Comparison of ENCODE assay signal across 21 mouse cellular contexts in genomic region chr5:4816981-4817380, GRCm38 (mm10). TPM values are rescaled to one million over a fixed set of nuclear protein-coding genes. Genes with fewer than 3 reads are reported as not detected.
A peak's percentile ranks its signal among the peaks of the same experiment; 100 is the strongest.
DNase-seq lines count a peak whose midpoint lies in the region; ATAC-seq and TF ChIP-seq lines count a peak whose summit lies in the region.
"Had no signal": no experiment of that assay in that cellular context is flagged by ENCODE, and none has a peak within 500 bp of the region (broad histone marks: within the 10 kb centered on the region; RNA-seq: fewer than 3 reads in every experiment).

No protein-coding gene starts in this region.

- peak; percentile 13; the same call in 1 of the 2 replicates for TF ChIP-seq CTCF in forebrain, postnatal 0 days (IDR thresholded peaks at IDR 0.05; ENCODE audit: low read depth)

- no peaks in the 10 kb centered on the region for H3K27me3 ChIP-seq in forebrain, postnatal 0 days (ENCODE audit: insufficient read depth, low read length)
- no peaks in the 10 kb centered on the region for H3K27me3 ChIP-seq in forebrain, embryonic 16.5 days (replicated peaks; ENCODE audit: control insufficient read depth, insufficient read depth, low read length)
- H3K27me3 ChIP-seq: embryonic facial prominence, embryonic 15.5 days; heart, embryonic 13.5 days; intestine, embryonic 15.5 days had no signal

- peaks cover 8% of the 10 kb centered on the region for H3K4me1 ChIP-seq in forebrain, postnatal 0 days (ENCODE audit: insufficient read depth)
- peaks cover 21% of the 10 kb centered on the region for H3K4me1 ChIP-seq in forebrain, embryonic 16.5 days (replicated peaks; ENCODE audit: control insufficient read depth, insufficient read depth, low read length)
- H3K4me1 ChIP-seq: intestine, embryonic 15.5 days had no signal

- no peaks in the 10 kb centered on the region for H3K36me3 ChIP-seq in forebrain, postnatal 0 days (ENCODE audit: insufficient read depth)
- no peaks in the 10 kb centered on the region for H3K36me3 ChIP-seq in forebrain, embryonic 16.5 days (ENCODE audit: control insufficient read depth, insufficient read depth)
- H3K36me3 ChIP-seq: embryonic facial prominence, embryonic 15.5 days; heart, embryonic 13.5 days; hindbrain, embryonic 12.5 days; intestine, embryonic 15.5 days had no signal

- WGBS in forebrain, postnatal 0 days: 46% methylated on average over 5 of the region's 5 CpGs
- 46% methylated on average over 5 of the region's 5 CpGs for WGBS in forebrain, embryonic 16.5 days

- H3K9me3 ChIP-seq in forebrain, postnatal 0 days (ENCODE audit: low read length): no peaks in the 10 kb centered on the region
- H3K9me3 ChIP-seq in forebrain, embryonic 16.5 days (ENCODE audit: control insufficient read depth, low read length): no peaks in the 10 kb centered on the region
- H3K9me3 ChIP-seq: embryonic facial prominence, embryonic 15.5 days; heart, embryonic 13.5 days; hindbrain, embryonic 12.5 days; intestine, embryonic 15.5 days had no signal

- no peak for ATAC-seq in forebrain, postnatal 0 days
- no peak for ATAC-seq in forebrain, embryonic 16.5 days
- ATAC-seq: intestine, embryonic 15.5 days had no signal

- H3K27ac ChIP-seq in forebrain, postnatal 0 days (ENCODE audit: low read depth, low read length): no peak overlapping the region
- H3K27ac ChIP-seq in forebrain, embryonic 16.5 days (ENCODE audit: low read length): no peak overlapping the region
- H3K27ac ChIP-seq: embryonic facial prominence, embryonic 15.5 days; gastrocnemius, adult 2 months; heart, embryonic 13.5 days; hindbrain, embryonic 12.5 days; intestine, embryonic 15.5 days had no signal

- H3K4me3 ChIP-seq in forebrain, postnatal 0 days (ENCODE audit: low read depth, low read length): no peak overlapping the region
- no peak overlapping the region for H3K4me3 ChIP-seq in forebrain, embryonic 16.5 days (replicated peaks; ENCODE audit: low read length)
- H3K4me3 ChIP-seq: embryonic facial prominence, embryonic 15.5 days; erythroblast, embryonic 14.5 days; gastrocnemius, adult 2 months; heart, embryonic 13.5 days; hindbrain, embryonic 12.5 days; intestine, embryonic 15.5 days had no signal

- H3K4me2 ChIP-seq in forebrain, postnatal 0 days (ENCODE audit: low read depth): no peak overlapping the region
- H3K4me2 ChIP-seq in forebrain, embryonic 16.5 days (ENCODE audit: low read length): no peak overlapping the region
- H3K4me2 ChIP-seq: embryonic facial prominence, embryonic 15.5 days; heart, embryonic 13.5 days; hindbrain, embryonic 12.5 days; intestine, embryonic 15.5 days had no signal

- H3K9ac ChIP-seq in forebrain, postnatal 0 days: no peak overlapping the region
- no peak overlapping the region for H3K9ac ChIP-seq in forebrain, embryonic 16.5 days (replicated peaks; ENCODE audit: low read depth, low read length)
- H3K9ac ChIP-seq: embryonic facial prominence, embryonic 15.5 days; heart, embryonic 13.5 days; hindbrain, embryonic 12.5 days; intestine, embryonic 15.5 days had no signal

- intact Hi-C loops in heart, postnatal 10 days (cut with DNase I): no loop called here
- intact Hi-C loops in left cerebral cortex, postnatal 4 days (cut with DNase I): no loop called here
- intact Hi-C loops in left cerebral cortex, postnatal 14 days (cut with DNase I): no loop called here

- no peak for DNase-seq in forebrain, postnatal 0 days
- peak; percentile 25 to 35 for DNase-seq in heart, postnatal 10 days
- no peak for DNase-seq in heart, adult 9 months (ENCODE audit: low spot score in 2 of 2)
- DNase-seq in left cerebral cortex, postnatal 4 days: peak; percentile 53
- DNase-seq in left cerebral cortex, postnatal 14 days (ENCODE audit: low spot score in 2 of 2): no peak
- DNase-seq in adrenal gland, postnatal 25 days: no peak
- DNase-seq: adrenal gland, adult 2 months; adrenal gland, postnatal 36 days; cerebellum, adult 11-12 months; cerebellum, adult 9-11 months; embryo, embryonic 11 days; gastrocnemius, adult 2 months; gastrocnemius, postnatal 25 days; heart, postnatal 36 days; kidney, adult 18-20 months had no signal

RNA-seq across cellular contexts. Expression of gene Fzd1, which starts 59.1 kb away (rescaled TPM):
- 26.6 and 39.8 TPM in 2 replicates for total RNA-seq in forebrain, postnatal 0 days (2014; rRNA removed)
- polyA plus RNA-seq in forebrain, postnatal 0 days (2015; fragmentation: Nextera tagmentation; extraction: Ambion mirVana): 6.2 and 8.6 TPM in 2 replicates
- 13.0 and 15.1 TPM in 2 replicates for polyA plus RNA-seq in forebrain, embryonic 16.5 days (2015; fragmentation: Nextera tagmentation; extraction: Ambion mirVana)
- 10 to 100 TPM; 17.0 to 26.1 TPM for total RNA-seq in heart, postnatal 10 days (2021)
- total RNA-seq in left cerebral cortex, postnatal 4 days (2021): 10 to 100 TPM; 13.2 to 14.0 TPM
- total RNA-seq in left cerebral cortex, postnatal 14 days (2021): 10 to 100 TPM; 15.0 to 19.7 TPM
- total RNA-seq in adrenal gland, postnatal 25 days (2021): 16.7 and 17.8 TPM in 2 replicates

Comparison
In these comparisons a context has a peak if more than half of its experiments do, and no peak if none do; other contexts are left out.
1. DNase-seq: peak in heart, postnatal 10 days (2 of 2) and left cerebral cortex, postnatal 4 days (single experiment); none in forebrain, postnatal 0 days (single experiment), heart, adult 9 months (0 of 2), left cerebral cortex, postnatal 14 days (0 of 2) and adrenal gland, postnatal 25 days (single experiment).